Mouse (Mus musculus) midbrain, postnatal 0 days (tissue): ENCODE measurements around the gene Gatad2b. TPM values are rescaled to one million over a fixed set of nuclear protein-coding genes. Genes with fewer than 3 reads are reported as not detected.

Source experiments
- ATAC-seq: fragments of 200-750 bp; cut with Nextera tagmentation; 2 replicates; pipeline ENCODE4 v1.8.0; 2017; ENCODE audit warnings: moderate number of reproducible peaks, mild to moderate bottlenecking, moderate TSS enrichment, moderate library complexity; ENCODE audit not compliant: low FRiP score
- DNase-seq: peaks from one replicate; pipeline ENCODE4 v3.0.0-alpha.2; 2015; ENCODE audit warnings: low spot score
- H3K27ac ChIP-seq: fragments of 300-500 bp; sonication (generic); 2 replicates; pipeline ENCODE4 v1.5.1; 2014; ENCODE audit warnings: low read depth, mild to moderate bottlenecking, low read length, mixed read lengths
- H3K27me3 ChIP-seq: fragments of 300-500 bp; sonication (generic); 2 replicates; pipeline ENCODE4 v1.6.1; 2014; ENCODE audit warnings: low read length, control low read depth, mixed read lengths; ENCODE audit not compliant: insufficient read depth
- H3K36me3 ChIP-seq: fragments of 300-500 bp; sonication (generic); 2 replicates; pipeline ENCODE4 v1.6.1; 2014; ENCODE audit warnings: low read length, control low read depth, mixed read lengths; ENCODE audit not compliant: insufficient read depth
- H3K4me1 ChIP-seq: fragments of 300-500 bp; sonication (generic); 2 replicates; pipeline ENCODE4 v1.6.1; 2014; ENCODE audit warnings: mild to moderate bottlenecking, control low read depth, antibody characterized with exemption, low read length, mixed read lengths; ENCODE audit not compliant: insufficient read depth
- H3K4me2 ChIP-seq: fragments of 300-500 bp; sonication (generic); 2 replicates; pipeline ENCODE4 v1.6.1; 2014; ENCODE audit warnings: low read depth, mild to moderate bottlenecking, low read length, mixed read lengths; ENCODE audit not compliant: poor library complexity, severe bottlenecking
- H3K4me3 ChIP-seq: fragments of 300-500 bp; sonication (generic); 2 replicates; pipeline ENCODE4 v1.5.1; 2014; ENCODE audit warnings: low read depth, mild to moderate bottlenecking, low read length, moderate library complexity
- H3K9ac ChIP-seq: fragments of 300-500 bp; sonication (generic); replicated peaks from 2 replicates; pipeline ENCODE4 v1.6.1; 2014; ENCODE audit warnings: mild to moderate bottlenecking, low read length, moderate library complexity, mixed read lengths; ENCODE audit not compliant: poor library complexity, severe bottlenecking
- H3K9me3 ChIP-seq: fragments of 300-500 bp; sonication (generic); 2 replicates; pipeline ENCODE4 v1.6.1; 2016; ENCODE audit warnings: low read length, control low read depth
- CTCF ChIP-seq: IDR thresholded peaks from 2 replicates; pipeline ENCODE4 v1.5.1; 2016; ENCODE audit warnings: antibody characterized with exemption, mild to moderate bottlenecking
- WGBS: fragments of 180-500 bp; shearing (Covaris S2); extraction: QIAGEN DNeasy Blood & Tissue Kit; methylation state at CpG from one replicate; pipeline ENCODE4 v1.1.7; 2014; 5-methylcytosine and 5-hydroxymethylcytosine counted together
- polyA plus RNA-seq: library from polyadenylated mRNA; unstranded; fragments of >200 nt; fragmentation: Nextera tagmentation; extraction: Ambion mirVana; gene quantifications from 2 replicates; pipeline ENCODE4 v1.2.1, GENCODE M21; 2015
- total RNA-seq: library from RNA; depleted of rRNA; stranded (reverse); fragments of >200 nt; gene quantifications from 2 replicates; pipeline ENCODE4 v1.2.3, GENCODE M21; 2014

The Gatad2b gene
- total and polyA plus RNA-seq, 2 experiments from 2014 or later: 12.9 to 27.3 TPM

DNA sequence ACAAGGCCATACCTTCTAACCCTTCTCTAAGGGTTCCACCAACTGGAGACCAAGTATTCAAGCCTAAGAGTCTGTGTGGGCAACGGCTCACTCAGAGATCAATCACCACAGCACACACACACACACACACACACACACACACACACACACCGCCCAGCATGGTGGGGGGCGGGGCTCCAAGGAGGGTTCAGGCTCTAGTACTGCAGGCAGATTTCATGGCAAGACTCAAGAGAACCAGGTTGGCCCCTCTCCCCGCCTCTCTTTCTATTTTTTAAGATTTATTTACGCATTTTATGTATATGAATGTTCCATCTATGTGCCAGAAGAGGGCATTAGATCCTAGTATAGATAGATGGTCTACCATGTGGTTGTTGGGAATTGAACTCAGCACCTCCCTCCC, 79.8 kb downstream of the Gatad2b start:
- no peak for ATAC-seq
- TF ChIP-seq CTCF: no peak; the same call in 1 of the 2 replicates

DNA sequence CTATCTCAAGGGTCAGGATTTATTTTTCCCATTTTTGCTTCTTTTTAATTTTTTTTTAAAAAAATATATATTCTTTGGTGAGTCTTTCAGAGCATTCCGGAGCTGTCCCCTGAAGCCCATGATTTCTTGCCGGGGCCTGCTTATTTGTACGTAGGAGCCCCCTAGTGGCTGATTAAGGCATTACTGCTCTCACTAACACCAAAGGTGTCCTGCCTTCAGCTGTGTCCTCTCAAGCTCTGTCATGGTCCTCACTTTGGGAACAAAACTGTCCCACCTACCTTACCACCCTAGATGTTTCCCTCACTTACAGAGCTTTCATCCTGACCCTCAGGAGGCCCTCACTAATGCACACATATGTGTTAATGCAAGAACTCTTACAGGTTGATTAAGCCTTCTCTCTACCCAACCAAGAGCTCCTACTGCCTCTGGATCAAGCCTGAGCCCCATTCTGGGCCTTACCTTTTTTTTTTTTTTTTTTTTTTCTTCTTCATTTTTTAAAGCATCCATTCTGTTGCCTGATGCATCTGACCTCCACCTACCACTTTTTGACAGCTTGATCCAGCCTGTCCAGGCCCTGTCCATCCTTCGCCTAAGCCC, 80.6 kb downstream of the Gatad2b start:
- Histone ChIP-seq H3K27me3 (no peaks in the 10 kb centered on the region), H3K9ac (no peak overlapping the region), H3K36me3 (no peaks in the 10 kb centered on the region), H3K4me1 (no peaks in the 10 kb centered on the region), H3K9me3 (no peaks in the 10 kb centered on the region), H3K4me3 (no peak overlapping the region), H3K27ac (no peak overlapping the region), H3K4me2 (no peak overlapping the region)
- DNase-seq: peak; percentile 93
- ATAC-seq: peak; percentile 56; the same call in 1 of the 2 replicates
- peak; percentile 88 for TF ChIP-seq CTCF
- WGBS: 22% methylated on average over 4 of the region's 4 CpGs

More for the DNA sequence above, 79.8 kb downstream of the Gatad2b start:
- 75% methylated on average over 5 of the region's 5 CpGs for WGBS
- no peak overlapping the region for H3K4me2 ChIP-seq
- H3K4me1 ChIP-seq: no peaks in the 10 kb centered on the region
- no peaks in the 10 kb centered on the region for H3K9me3 ChIP-seq
- H3K36me3 ChIP-seq: no peaks in the 10 kb centered on the region
- H3K4me3 ChIP-seq: no peak overlapping the region
- H3K9ac ChIP-seq: no peak overlapping the region
- H3K27ac ChIP-seq: no peak overlapping the region
- no peak for DNase-seq
- H3K27me3 ChIP-seq: no peaks in the 10 kb centered on the region

DNA sequence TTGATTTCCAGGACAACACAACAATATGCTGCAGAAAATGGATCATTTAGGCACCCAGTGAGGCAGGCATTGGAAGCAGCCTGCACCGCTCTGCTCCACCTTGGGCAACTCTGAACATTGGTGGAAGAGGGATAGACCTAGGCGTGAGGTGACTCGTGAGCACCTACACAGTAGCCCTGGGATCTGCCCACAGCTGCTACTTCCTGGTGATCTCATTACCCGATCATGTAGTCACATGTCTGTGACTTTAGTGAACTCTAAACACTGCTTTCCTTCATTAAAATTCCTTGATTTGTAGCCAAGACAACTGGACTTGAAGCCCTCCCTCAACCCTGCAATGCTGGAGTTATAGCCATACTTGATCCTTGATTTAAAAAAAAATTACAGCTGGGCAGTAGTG, 81.4 kb downstream of the Gatad2b start:
- H3K4me1 ChIP-seq: no peaks in the 10 kb centered on the region
- H3K27me3 ChIP-seq: no peaks in the 10 kb centered on the region
- no peak overlapping the region for H3K4me3 ChIP-seq
- no peak overlapping the region for H3K4me2 ChIP-seq
- H3K27ac ChIP-seq: no peak overlapping the region
- H3K9me3 ChIP-seq: no peaks in the 10 kb centered on the region
- TF ChIP-seq CTCF: no peak
- ATAC-seq (no peak), DNase-seq (no peak)
- H3K9ac ChIP-seq: no peak overlapping the region
- WGBS: 90% methylated on average over 4 of the region's 4 CpGs
- H3K36me3 ChIP-seq: no peaks in the 10 kb centered on the region

DNA sequence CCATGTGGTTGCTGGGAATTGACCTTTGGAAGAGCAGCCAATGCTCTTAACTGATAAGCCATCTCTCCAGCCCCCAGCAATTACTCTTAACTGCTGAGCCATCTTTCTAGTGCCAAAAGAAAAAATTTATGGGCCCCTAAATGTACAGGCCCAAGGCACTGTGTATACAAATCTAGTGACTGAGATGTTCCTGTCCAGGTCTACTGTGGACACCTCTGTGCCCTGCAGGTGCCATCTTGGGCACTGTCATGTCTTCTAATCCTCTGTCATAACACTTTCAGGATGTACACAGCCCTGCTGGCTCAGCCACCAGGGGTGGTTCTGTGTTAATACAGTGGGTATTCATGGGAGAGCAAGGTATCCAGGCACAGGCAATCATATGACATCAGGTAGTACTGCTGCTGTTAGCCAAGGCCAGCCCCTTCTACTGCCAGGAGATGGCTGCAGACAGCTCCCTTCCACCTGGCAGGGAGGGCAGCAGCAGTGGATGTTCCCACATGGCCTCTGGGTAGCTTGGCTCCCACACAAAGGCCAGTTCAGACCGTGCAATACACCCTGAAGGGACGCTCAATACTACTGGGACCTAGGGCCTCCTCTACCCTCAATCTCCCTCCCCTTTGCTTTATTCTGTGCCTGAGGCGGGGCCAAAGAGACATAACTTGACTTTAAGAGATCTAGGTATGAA, 82.7 kb downstream of the Gatad2b start:
- Histone ChIP-seq H3K4me3 (no peak overlapping the region), H3K9me3 (no peaks in the 10 kb centered on the region), H3K27me3 (no peaks in the 10 kb centered on the region), H3K4me1 (no peaks in the 10 kb centered on the region), H3K36me3 (no peaks in the 10 kb centered on the region), H3K27ac (no peak overlapping the region), H3K9ac (no peak overlapping the region), H3K4me2 (no peak overlapping the region)
- no peak for TF ChIP-seq CTCF
- ATAC-seq (no peak), DNase-seq (no peak)
- WGBS: 22% methylated on average over 3 of the region's 3 CpGs

- DNase-seq (no peak), ATAC-seq (no peak)
- no peaks in the 10 kb centered on the region for H3K27me3 ChIP-seq
- TF ChIP-seq CTCF: no peak
- no peaks in the 10 kb centered on the region for H3K4me1 ChIP-seq
- no peak overlapping the region for H3K27ac ChIP-seq
- 40% methylated on average over 1 of the region's 1 CpGs for WGBS
- H3K4me2 ChIP-seq: no peak overlapping the region
- H3K4me3 ChIP-seq: no peak overlapping the region
- H3K9ac ChIP-seq: no peak overlapping the region
- H3K9me3 ChIP-seq: no peaks in the 10 kb centered on the region
- H3K36me3 ChIP-seq: no peaks in the 10 kb centered on the region
Measured at GRCm38 (mm10) chr3:90376247-90376585, 83.2 kb downstream of the Gatad2b start.

- DNase-seq (no peak), ATAC-seq (no peak)
- no peak overlapping the region for H3K4me3 ChIP-seq
- no peaks in the 10 kb centered on the region for H3K27me3 ChIP-seq
- H3K9ac ChIP-seq: no peak overlapping the region
- no peaks in the 10 kb centered on the region for H3K4me1 ChIP-seq
- WGBS: 81% methylated on average over 5 of the region's 5 CpGs
- no peaks in the 10 kb centered on the region for H3K9me3 ChIP-seq
- no peak for TF ChIP-seq CTCF
- no peak overlapping the region for H3K27ac ChIP-seq
- H3K36me3 ChIP-seq: no peaks in the 10 kb centered on the region
- no peak overlapping the region for H3K4me2 ChIP-seq
Measured at GRCm38 (mm10) chr3:90378496-90378895, 85.5 kb downstream of the Gatad2b start.
